Mouse (Mus musculus) c-Kit-negative CD71-positive TER-119-positive erythroid progenitor cells, embryonic 14.5 days (primary cell): ENCODE measurements at regions not wholly inside any gene's neighbourhood (a gene's known extent, or its start where the extent isn't known, plus 50 kb on each side); places are given as distances from the start of the nearest gene placed in this dataset.

Experiments
- DNase-seq: peaks from one replicate; pipeline ENCODE4 v3.0.0-alpha.2; 2013; ENCODE audit warnings: low read depth, low spot score

DNA sequence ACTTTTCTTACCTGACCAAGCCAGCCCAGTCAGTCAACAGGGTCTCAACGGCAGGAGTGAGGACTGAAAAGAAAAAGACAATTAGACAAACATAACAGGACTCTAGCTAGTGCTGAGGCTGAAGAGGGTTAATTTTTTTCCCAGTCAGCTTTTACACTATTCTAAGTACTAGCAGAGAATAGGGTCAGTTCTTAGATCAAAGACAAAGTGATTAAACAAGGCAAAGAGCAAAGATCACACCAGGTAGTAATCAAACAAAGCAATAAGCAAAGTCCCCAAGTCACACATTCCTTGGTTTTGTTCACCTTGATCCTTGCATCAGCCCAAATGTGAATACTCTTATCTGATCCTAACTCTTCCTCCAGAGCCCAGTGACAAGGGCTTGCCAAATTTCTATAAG lies 267.8 kb upstream of the Tsc22d2 start:
- DNase-seq, result no peak

- DNase-seq, result no peak
Observed at GRCm38 (mm10) chr3:58153141-58153540, 261.4 kb upstream of the Tsc22d2 start.

GRCm38 (mm10) chr3:58153874-58154756 lies 260.4 kb upstream of the Tsc22d2 start:
- no peak for DNase-seq

- DNase-seq, result peak; percentile 4
Observed at GRCm38 (mm10) chr3:58159384-58159783, 255.1 kb upstream of the Tsc22d2 start.

DNA sequence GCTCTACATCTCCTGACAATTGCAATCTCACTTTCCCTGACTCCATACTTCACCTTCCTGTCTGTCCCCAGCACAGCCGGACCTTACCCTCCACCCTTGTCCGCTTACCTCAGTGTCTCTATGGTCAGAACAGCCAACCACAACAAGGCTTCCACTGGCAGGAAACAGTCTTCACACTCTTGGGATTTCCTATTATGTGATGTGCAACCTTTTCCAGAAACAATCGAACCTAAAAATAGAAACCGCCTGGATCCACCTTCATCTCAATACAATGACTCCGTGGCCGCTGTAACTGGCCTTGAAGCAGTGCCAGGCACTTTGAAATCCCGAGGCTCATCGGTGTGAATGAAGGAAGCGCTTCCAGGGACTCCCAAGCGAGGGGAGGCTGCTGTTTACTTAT lies 252.3 kb upstream of the Tsc22d2 start:
- no peak for DNase-seq

- DNase-seq, result peak; percentile 4
Observed at GRCm38 (mm10) chr3:58163806-58164205, 250.7 kb upstream of the Tsc22d2 start.

DNA sequence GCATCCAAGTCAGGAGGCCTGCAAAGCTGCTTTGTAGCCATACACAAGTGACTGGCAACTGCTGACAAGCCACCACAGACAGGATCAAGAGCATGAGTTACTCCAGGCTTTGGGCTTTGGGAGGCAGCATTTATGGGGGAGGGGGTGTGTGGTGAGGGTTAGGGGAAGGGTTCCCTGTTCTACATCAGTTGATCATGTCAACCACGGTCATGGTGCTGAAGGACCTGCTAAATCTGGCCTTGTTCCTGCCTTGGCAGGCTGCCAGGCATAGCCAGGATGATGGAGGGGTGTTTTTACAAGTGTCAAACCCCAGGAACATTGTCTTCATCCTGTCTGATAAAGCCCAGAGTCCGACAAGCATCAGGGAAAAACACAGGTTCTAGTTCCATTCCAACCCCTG lies 247.9 kb upstream of the Tsc22d2 start:
- no peak for DNase-seq

DNA sequence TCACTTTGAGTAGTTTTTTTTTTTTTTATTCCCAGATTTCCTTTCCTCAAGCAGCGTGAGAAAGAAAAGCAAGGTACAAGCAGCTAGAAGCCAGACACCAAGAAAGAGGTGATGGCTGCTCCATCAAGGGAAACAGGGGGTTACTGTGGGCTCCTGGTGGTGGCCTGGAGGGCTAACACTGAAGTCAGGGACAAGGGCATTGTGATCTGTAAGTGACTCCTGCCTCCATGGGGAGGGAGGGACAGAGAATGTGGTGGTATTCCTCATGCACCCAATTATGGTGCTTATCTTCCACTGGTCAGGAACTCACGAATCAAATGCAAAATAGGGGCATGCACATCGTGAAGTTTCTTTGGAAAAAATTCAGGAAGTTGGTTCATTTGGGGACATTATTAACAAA lies 247.4 kb upstream of the Tsc22d2 start:
- DNase-seq, result no peak

- DNase-seq, result no peak
Observed at GRCm38 (mm10) chr3:58167761-58168290, 246.7 kb upstream of the Tsc22d2 start.

DNA sequence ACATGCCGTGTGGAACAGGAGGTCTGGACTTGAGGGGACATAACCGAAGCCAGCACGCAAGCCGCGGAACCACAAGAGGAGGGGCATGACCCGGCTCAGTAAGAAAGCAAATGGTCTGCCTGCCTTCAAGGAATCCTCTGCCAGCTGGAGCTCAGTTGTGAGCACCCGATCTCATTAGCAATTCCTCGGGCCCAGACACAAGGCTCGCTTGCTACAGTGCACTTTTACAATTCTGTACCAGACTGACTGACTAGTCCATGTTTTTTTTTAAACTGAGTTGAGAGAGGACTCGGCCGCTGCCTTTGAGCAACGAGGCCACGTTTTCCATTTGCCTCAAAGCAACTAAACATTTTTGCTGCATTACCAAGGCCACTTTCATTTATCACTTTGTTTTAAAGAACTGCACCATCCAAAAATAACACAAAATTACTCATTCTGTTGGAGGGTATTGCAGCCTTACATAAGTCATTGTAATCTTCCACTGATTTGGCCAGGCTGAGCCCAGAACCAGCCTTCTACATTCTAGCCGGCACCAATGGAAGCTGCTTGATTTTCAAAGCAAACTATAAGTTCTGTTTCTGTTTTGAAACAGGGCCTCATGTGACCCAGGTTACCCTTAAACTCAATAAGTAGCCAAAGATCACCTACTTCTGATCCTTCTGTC lies 245.9 kb upstream of the Tsc22d2 start:
- DNase-seq, result no peak

DNA sequence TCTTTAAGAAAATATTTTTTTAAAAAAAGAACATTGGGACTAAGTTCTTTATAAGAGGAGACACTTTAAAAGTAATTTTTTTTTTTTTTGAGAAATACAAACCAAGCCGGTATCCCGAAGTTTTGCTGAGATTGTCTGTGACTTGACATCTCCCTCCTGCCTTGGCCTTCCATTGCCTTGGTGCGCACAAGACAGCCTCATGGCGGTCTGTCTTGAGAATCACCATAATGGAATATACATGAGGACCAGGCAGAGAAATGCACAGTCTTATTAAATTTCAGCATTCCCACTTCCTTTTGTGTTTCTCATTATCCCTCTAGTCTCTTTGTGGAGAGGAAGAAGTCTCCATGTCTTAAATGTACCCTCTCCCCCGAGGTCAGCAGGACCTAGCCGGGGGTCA lies 244.7 kb upstream of the Tsc22d2 start:
- no peak for DNase-seq

- no peak for DNase-seq
Observed at GRCm38 (mm10) chr3:58172096-58172495, 242.4 kb upstream of the Tsc22d2 start.

DNA sequence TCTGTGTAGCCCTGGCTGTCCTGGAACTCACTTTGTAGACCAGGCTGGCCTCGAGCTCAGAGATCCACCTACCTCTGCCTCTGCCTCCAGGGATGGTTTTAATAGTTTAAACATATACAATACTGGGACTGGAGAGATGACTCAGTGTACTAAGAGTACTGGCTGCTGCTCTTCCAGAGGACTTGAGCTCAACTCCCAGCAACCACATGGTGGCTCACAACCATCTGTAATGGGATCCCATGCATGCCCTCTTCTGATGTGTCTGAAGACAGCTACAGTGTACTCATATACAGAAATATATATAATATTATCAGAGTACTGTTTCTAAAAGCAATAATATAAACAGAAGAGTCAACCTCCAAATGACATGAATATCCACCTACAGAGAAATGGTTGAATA lies 240.7 kb upstream of the Tsc22d2 start:
- no peak for DNase-seq

- no peak for DNase-seq
Observed at GRCm38 (mm10) chr3:58181715-58182114, 232.8 kb upstream of the Tsc22d2 start.

GRCm38 (mm10) chr3:58182299-58182698 lies 232.2 kb upstream of the Tsc22d2 start:
- no peak for DNase-seq

- DNase-seq, result no peak
Observed at GRCm38 (mm10) chr3:58183279-58183678, 231.2 kb upstream of the Tsc22d2 start.

GRCm38 (mm10) chr3:58200462-58200861 lies 214.1 kb upstream of the Tsc22d2 start:
- DNase-seq, result no peak

GRCm38 (mm10) chr3:58202816-58203215 lies 211.7 kb upstream of the Tsc22d2 start:
- no peak for DNase-seq

- no peak for DNase-seq
Observed at GRCm38 (mm10) chr3:58203806-58204205, 210.7 kb upstream of the Tsc22d2 start.

DNA sequence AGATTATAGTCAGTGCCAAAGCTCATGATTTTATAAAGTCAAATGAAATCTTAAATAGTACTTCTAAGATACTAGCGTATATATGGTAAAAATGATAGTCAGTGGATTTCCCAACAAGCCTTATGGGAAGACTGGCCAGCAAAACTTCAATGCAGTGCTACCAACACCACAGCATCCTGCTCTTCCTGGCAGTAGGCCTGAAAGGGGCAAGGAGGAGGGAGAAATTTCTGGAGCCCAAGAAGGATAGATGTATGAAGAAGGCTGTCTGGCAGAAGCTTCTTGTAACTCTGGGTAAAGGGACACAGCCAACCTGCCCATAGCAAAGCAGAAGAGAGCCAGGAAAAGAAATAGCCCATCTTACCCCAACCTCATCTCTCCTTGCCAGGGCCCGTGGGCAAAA lies 209.0 kb upstream of the Tsc22d2 start:
- no peak for DNase-seq

DNA sequence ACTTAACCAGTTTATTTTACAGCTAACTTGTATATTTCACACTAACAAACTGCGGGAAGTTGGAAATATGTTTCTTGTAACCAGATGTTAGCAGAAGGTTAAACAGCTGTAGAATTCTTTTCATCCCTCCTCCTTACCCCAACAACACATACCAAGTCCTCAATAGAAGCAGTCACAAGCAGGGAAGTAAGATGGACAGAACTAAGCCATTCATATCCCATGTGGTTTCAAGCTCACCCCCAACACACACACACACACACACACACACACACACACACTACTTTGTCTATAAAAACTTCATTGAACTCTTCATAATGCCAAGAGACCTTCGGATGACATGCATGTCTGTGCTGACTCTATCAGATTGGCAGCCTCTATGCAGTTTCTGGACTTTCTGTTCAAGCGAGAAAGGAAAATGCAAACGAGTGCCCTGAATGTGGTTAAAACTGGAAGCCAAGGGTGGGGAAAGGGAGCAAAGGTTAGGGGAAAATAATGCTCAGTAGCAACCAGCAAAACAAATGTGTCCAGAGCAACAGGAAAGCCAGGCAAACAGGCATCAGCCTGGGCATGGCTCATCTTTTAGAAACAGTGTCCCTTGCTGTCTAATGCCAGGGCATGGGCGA lies 207.6 kb upstream of the Tsc22d2 start:
- DNase-seq, result no peak

GRCm38 (mm10) chr3:58211016-58211415 lies 203.5 kb upstream of the Tsc22d2 start:
- no peak for DNase-seq
